Mouse (Mus musculus) layer of hippocampus, adult 11-12 months (tissue): ENCODE measurements around the gene Zbtb25.

ENCODE experiments used
- DNase-seq: peaks from one replicate; pipeline ENCODE4 v3.0.0; 2022; ENCODE audit warnings: low spot score

Gene Zbtb25

DNA sequence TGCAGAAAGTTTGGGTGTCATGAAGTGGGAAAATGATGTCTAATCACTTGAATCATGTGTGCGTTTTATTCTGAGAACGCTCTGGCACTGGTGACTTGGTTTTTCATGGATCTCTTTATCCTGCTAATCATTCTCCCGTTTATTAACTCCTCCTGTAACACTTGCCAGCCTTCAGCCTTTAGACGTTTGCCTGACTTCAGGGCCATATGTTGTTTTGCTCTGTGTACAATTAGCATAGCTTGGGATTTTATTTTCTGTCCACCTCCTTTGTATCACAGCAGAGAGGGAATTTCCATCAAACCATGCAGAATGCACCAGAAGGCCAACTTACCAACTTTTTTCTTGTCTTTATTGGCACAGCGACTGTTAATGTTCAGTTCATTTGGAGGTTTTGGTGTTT is 71.6 kb downstream of the Zbtb25 start:
- no peak for DNase-seq
